Mouse (Mus musculus) testis, adult 2 months (tissue): ENCODE measurements at regions not wholly inside any gene's neighbourhood (a gene's known extent, or its start where the extent isn't known, plus 50 kb on each side); places are given as distances from the start of the nearest gene placed in this dataset.

Source experiments
- CTCF ChIP-seq: fragments of 200-500 bp; IDR thresholded peaks from 2 replicates; pipeline ENCODE4 v1.5.1; 2012; ENCODE audit warnings: low read depth, mild to moderate bottlenecking, inconsistent platforms, low read length, moderate library complexity; ENCODE audit not compliant: control insufficient read depth, insufficient read depth, insufficient replicate concordance
- POLR2A ChIP-seq: fragments of 200-500 bp; IDR thresholded peaks from 2 replicates; pipeline ENCODE4 v1.6.1; 2012; ENCODE audit warnings: low read depth, mild to moderate bottlenecking, inconsistent platforms, low read length, moderate library complexity; ENCODE audit not compliant: control insufficient read depth

DNA sequence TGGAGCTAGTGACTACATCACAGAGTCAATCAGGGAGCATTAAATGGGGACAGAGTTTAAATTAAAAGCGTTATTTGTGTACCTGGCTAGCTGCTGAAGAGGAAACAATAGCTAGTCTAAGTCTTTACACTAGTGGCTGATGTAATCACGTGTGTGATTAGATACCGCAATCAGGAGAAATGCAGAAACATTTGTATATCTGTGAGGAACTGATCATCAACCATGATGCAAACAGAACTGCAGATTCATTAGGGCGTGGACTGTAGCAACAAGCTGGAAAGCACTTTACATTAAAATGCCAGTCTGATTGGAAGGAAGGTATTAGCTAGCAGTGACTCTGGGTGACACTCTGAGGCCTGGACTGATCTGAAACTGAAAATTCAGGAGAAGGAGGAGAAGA lies 308.8 kb upstream of the Mctp2 start:
- no peak for TF ChIP-seq CTCF
- no peak for TF ChIP-seq POLR2A
